Mouse (Mus musculus) G1E (cell line): ENCODE measurements around the gene Tstd3.

ENCODE experiments used
- CTCF ChIP-seq: IDR thresholded peaks from 2 replicates; pipeline ENCODE4 v1.5.1; 2012; ENCODE audit warnings: low read depth, low read length, inconsistent platforms, mixed read lengths
- GATA1 ChIP-seq: IDR thresholded peaks from 2 replicates; pipeline ENCODE4 v1.6.1; 2012; ENCODE audit warnings: borderline replicate concordance, low read length, inconsistent platforms, mixed read lengths
- GATA2 ChIP-seq: IDR thresholded peaks from 2 replicates; pipeline ENCODE4 v1.6.1; 2012; ENCODE audit warnings: low read depth, low read length, inconsistent platforms, borderline replicate concordance
- POLR2AphosphoS5 ChIP-seq: IDR thresholded peaks from 2 replicates; pipeline ENCODE4 v1.6.1; 2012; ENCODE audit warnings: low read depth, low read length, inconsistent platforms; ENCODE audit not compliant: insufficient replicate concordance
- TAL1 ChIP-seq: conservative IDR thresholded peaks from 2 replicates; pipeline ENCODE4 v1.6.1; 2012; ENCODE audit warnings: low read depth, low read length, inconsistent platforms, mixed read lengths

DNA sequence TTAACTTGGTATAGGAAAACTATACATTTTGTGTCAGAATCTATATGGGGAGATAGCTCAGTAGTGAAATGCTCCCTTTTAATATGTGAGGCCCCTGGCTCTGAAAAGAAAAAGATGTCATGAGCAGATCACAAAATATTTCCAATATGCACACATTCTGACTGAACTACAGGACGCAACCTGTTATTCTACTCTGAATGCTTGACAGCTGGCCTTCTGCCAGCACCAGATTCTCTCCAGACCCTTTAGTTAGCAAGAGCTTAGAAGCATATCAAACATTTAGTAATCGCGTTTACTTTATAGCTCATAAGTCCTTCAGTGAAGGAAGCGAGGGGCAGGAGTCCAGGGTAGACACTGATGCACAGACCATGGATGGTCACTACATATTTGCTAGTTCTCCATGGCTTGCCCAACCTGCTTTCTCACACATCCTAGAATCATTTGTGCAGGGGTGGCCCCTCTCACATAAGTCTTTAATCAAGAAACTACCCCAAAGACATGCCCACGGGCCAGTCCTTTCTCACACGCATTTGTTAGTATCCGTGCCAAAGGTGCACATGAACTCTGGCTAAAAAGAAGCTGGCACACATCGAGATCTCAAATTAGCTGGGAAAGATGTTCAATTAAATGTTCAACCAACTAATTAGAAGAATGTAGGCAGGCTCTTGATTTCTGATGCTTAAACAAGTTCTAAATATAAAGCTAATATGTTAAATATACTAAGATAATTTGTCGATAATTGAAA lies 5.4 kb downstream of the Tstd3 start:
- TF ChIP-seq CTCF (no peak), GATA2 (no peak), GATA1 (no peak), TAL1 (no peak), POLR2AphosphoS5 (no peak)
